Mouse (Mus musculus) MEL (cell line): ENCODE measurements around the gene Gm20422. TPM values are rescaled to one million over a fixed set of nuclear protein-coding genes. Genes with fewer than 3 reads are reported as not detected.

Experiments used
- DNase-seq: peaks from one replicate; pipeline ENCODE4 v3.0.0; 2011; ENCODE audit warnings: low read depth, low spot score
- H3K27ac ChIP-seq: 2 replicates; pipeline ENCODE4 v1.5.1; 2012; ENCODE audit warnings: low read depth, mild to moderate bottlenecking, control low read depth, low read length, moderate library complexity; ENCODE audit not compliant: control insufficient read depth
- H3K27me3 ChIP-seq, 2 experiments: fragments of 150-350 bp in 1 of 2; sonication (generic) in 1 of 2; 2 replicates each; pipeline ENCODE4 v1.6.1; 2012; ENCODE audit warnings: low read length in 2 of 2, mild to moderate bottlenecking in 2 of 2, improper control_type of control experiment in 1 of 2, moderate library complexity in 1 of 2; ENCODE audit not compliant: insufficient read depth in 2 of 2, control insufficient read depth in 1 of 2
- H3K36me3 ChIP-seq, 2 experiments: 2 replicates each; pipeline ENCODE4 v1.6.1; 2012 to 2014; ENCODE audit warnings: low read length in 2 of 2, improper control_type of control experiment in 1 of 2, inconsistent platforms in 1 of 2, mild to moderate bottlenecking in 1 of 2; ENCODE audit not compliant: insufficient read depth in 2 of 2, control insufficient read depth in 1 of 2
- H3K4me1 ChIP-seq, 2 experiments: fragments of 150-350 bp in 1 of 2; sonication (generic) in 1 of 2; 2 replicates each; pipeline ENCODE4 v1.6.1; 2012; ENCODE audit warnings: low read length in 2 of 2, improper control_type of control experiment in 1 of 2, mild to moderate bottlenecking in 1 of 2; ENCODE audit not compliant: insufficient read depth in 2 of 2, control insufficient read depth in 1 of 2
- H3K4me3 ChIP-seq, 2 experiments: fragments of 150-350 bp in 1 of 2; sonication (generic) in 1 of 2; 2 replicates each; pipeline ENCODE4 v1.5.1; 2012; ENCODE audit warnings: low read depth in 2 of 2, low read length in 2 of 2, mild to moderate bottlenecking in 2 of 2, moderate library complexity in 2 of 2, control low read depth in 1 of 2, improper control_type of control experiment in 1 of 2; ENCODE audit not compliant: control insufficient read depth in 1 of 2, insufficient read depth in 1 of 2
- H3K79me2 ChIP-seq: 2 replicates; pipeline ENCODE4 v1.6.1; 2012; ENCODE audit warnings: mild to moderate bottlenecking, low read length, moderate library complexity; ENCODE audit not compliant: control insufficient read depth, poor library complexity, insufficient read depth
- H3K9ac ChIP-seq: 2 replicates; pipeline ENCODE4 v1.6.1; 2012; ENCODE audit warnings: low read depth, mild to moderate bottlenecking, control low read depth, low read length, moderate library complexity; ENCODE audit not compliant: control insufficient read depth, poor library complexity, severe bottlenecking
- H3K9me3 ChIP-seq: fragments of 150-350 bp; sonication (generic); replicated peaks from 2 replicates; pipeline ENCODE4 v1.6.1; 2012; ENCODE audit warnings: mild to moderate bottlenecking, low read length, improper control_type of control experiment, moderate library complexity; ENCODE audit not compliant: insufficient read depth
- BHLHE40 ChIP-seq: IDR thresholded peaks from 2 replicates; pipeline ENCODE4 v1.6.1; 2012; ENCODE audit warnings: low read depth, mild to moderate bottlenecking, inconsistent platforms, low read length, improper control_type of control experiment, borderline replicate concordance
- CHD1 ChIP-seq: IDR thresholded peaks from 2 replicates; pipeline ENCODE4 v1.6.1; 2012; ENCODE audit warnings: low read depth, mild to moderate bottlenecking, inconsistent platforms, low read length, improper control_type of control experiment
- CHD2 ChIP-seq: IDR thresholded peaks from 2 replicates; pipeline ENCODE4 v1.6.1; 2011; ENCODE audit warnings: low read length, improper control_type of control experiment
- CTCF ChIP-seq, 3 experiments: IDR thresholded peaks in 2 of 3; conservative IDR thresholded peaks in 1 of 3; 2 replicates each; pipeline ENCODE4 v1.5.1; 2011 to 2012; ENCODE audit warnings: low read length in 3 of 3, low read depth in 2 of 3, mild to moderate bottlenecking in 2 of 3, improper control_type of control experiment in 1 of 3, inconsistent platforms in 1 of 3, mixed read lengths in 1 of 3, moderate library complexity in 1 of 3; ENCODE audit not compliant: control insufficient read depth in 1 of 3, insufficient read depth in 1 of 3, poor library complexity in 1 of 3, severe bottlenecking in 1 of 3
- E2F4 ChIP-seq: IDR thresholded peaks from 2 replicates; pipeline ENCODE4 v1.6.1; 2011; ENCODE audit warnings: low read depth, low read length, improper control_type of control experiment, borderline replicate concordance
- ELF1 ChIP-seq: IDR thresholded peaks from 2 replicates; pipeline ENCODE4 v1.6.1; 2014; ENCODE audit warnings: low read depth, mild to moderate bottlenecking, inconsistent platforms, low read length, improper control_type of control experiment, moderate library complexity
- EP300 ChIP-seq, 2 experiments: IDR thresholded peaks; 2 replicates each; pipeline ENCODE4 v1.6.1; 2011; ENCODE audit warnings: improper control_type of control experiment in 2 of 2, low read length in 2 of 2, low read depth in 1 of 2, mild to moderate bottlenecking in 1 of 2
- ETS1 ChIP-seq: IDR thresholded peaks from 2 replicates; pipeline ENCODE4 v1.6.1; 2012; ENCODE audit warnings: low read depth, mild to moderate bottlenecking, inconsistent platforms, low read length, improper control_type of control experiment, moderate library complexity
- GABPA ChIP-seq: IDR thresholded peaks from 2 replicates; pipeline ENCODE4 v1.6.1; 2012; ENCODE audit warnings: low read depth, mild to moderate bottlenecking, inconsistent platforms, low read length, improper control_type of control experiment, moderate library complexity
- HCFC1 ChIP-seq: IDR thresholded peaks from 2 replicates; pipeline ENCODE4 v1.6.1; 2012; ENCODE audit warnings: low read depth, mild to moderate bottlenecking, inconsistent platforms, low read length, improper control_type of control experiment, moderate library complexity
- JUND ChIP-seq: IDR thresholded peaks from 2 replicates; pipeline ENCODE4 v1.6.1; 2011; ENCODE audit warnings: low read depth, mild to moderate bottlenecking, improper control_type of control experiment, low read length
- KAT2A ChIP-seq: conservative IDR thresholded peaks from 2 replicates; pipeline ENCODE4 v1.6.1; 2012; ENCODE audit warnings: low read depth, low read length, improper control_type of control experiment, inconsistent platforms
- MAFK ChIP-seq: IDR thresholded peaks from 2 replicates; pipeline ENCODE4 v1.6.1; 2011; ENCODE audit warnings: low read depth, mild to moderate bottlenecking, low read length, improper control_type of control experiment, borderline replicate concordance
- MAX ChIP-seq: IDR thresholded peaks from 2 replicates; pipeline ENCODE4 v1.6.1; 2011; ENCODE audit warnings: low read length, improper control_type of control experiment
- MAZ ChIP-seq: IDR thresholded peaks from 2 replicates; pipeline ENCODE4 v1.6.1; 2012; ENCODE audit warnings: low read depth, mild to moderate bottlenecking, inconsistent platforms, low read length, improper control_type of control experiment
- MEF2A ChIP-seq: IDR thresholded peaks from 2 replicates; pipeline ENCODE4 v1.6.1; 2014; ENCODE audit warnings: low read depth, mild to moderate bottlenecking, inconsistent platforms, low read length, improper control_type of control experiment; ENCODE audit not compliant: poor library complexity, insufficient replicate concordance, severe bottlenecking; ENCODE audit errors: extremely low read depth
- MXI1 ChIP-seq: IDR thresholded peaks from 2 replicates; pipeline ENCODE4 v1.6.1; 2011; ENCODE audit warnings: mild to moderate bottlenecking, low read depth, low read length, improper control_type of control experiment
- MYC ChIP-seq: IDR thresholded peaks from 2 replicates; pipeline ENCODE4 v1.6.1; 2011; ENCODE audit warnings: low read depth, mild to moderate bottlenecking, low read length, improper control_type of control experiment, moderate library complexity
- NELFE ChIP-seq: IDR thresholded peaks from 2 replicates; pipeline ENCODE4 v1.6.1; 2011; ENCODE audit warnings: low read depth, low read length, improper control_type of control experiment
- NRF1 ChIP-seq: IDR thresholded peaks from 2 replicates; pipeline ENCODE4 v1.6.1; 2014; ENCODE audit warnings: low read depth, mild to moderate bottlenecking, inconsistent platforms, low read length, improper control_type of control experiment, moderate library complexity; ENCODE audit not compliant: poor library complexity, insufficient read depth, severe bottlenecking
- POLR2A ChIP-seq, 2 experiments: IDR thresholded peaks; 2 replicates each; pipeline ENCODE4 v1.6.1; 2011 to 2012; ENCODE audit warnings: low read length in 2 of 2, mild to moderate bottlenecking in 2 of 2, control low read depth in 1 of 2, improper control_type of control experiment in 1 of 2, low read depth in 1 of 2, moderate library complexity in 1 of 2; ENCODE audit not compliant: control insufficient read depth in 1 of 2, insufficient read depth in 1 of 2, poor library complexity in 1 of 2
- POLR2AphosphoS2 ChIP-seq: IDR thresholded peaks from 2 replicates; pipeline ENCODE4 v1.6.1; 2011; ENCODE audit warnings: low read length, improper control_type of control experiment
- POLR2AphosphoS5 ChIP-seq: IDR thresholded peaks from 2 replicates; pipeline ENCODE4 v1.6.1; 2012; ENCODE audit warnings: low read depth, borderline replicate concordance, mild to moderate bottlenecking, inconsistent platforms, low read length, moderate library complexity, mixed read lengths
- RAD21 ChIP-seq: IDR thresholded peaks from 2 replicates; pipeline ENCODE4 v1.6.1; 2011; ENCODE audit warnings: mild to moderate bottlenecking, low read depth, low read length, improper control_type of control experiment
- RCOR1 ChIP-seq: IDR thresholded peaks from 2 replicates; pipeline ENCODE4 v1.6.1; 2012; ENCODE audit warnings: low read depth, mild to moderate bottlenecking, inconsistent platforms, low read length, improper control_type of control experiment
- SIN3A ChIP-seq: IDR thresholded peaks from 2 replicates; pipeline ENCODE4 v1.6.1; 2012; ENCODE audit warnings: low read length, improper control_type of control experiment, inconsistent platforms
- SMC3 ChIP-seq: IDR thresholded peaks from 2 replicates; pipeline ENCODE4 v1.6.1; 2011; ENCODE audit warnings: low read depth, low read length, improper control_type of control experiment
- TAL1 ChIP-seq: IDR thresholded peaks from 2 replicates; pipeline ENCODE4 v1.6.1; 2012; ENCODE audit warnings: mild to moderate bottlenecking, inconsistent platforms, low read length, moderate library complexity, mixed read lengths
- TBP ChIP-seq: IDR thresholded peaks from 2 replicates; pipeline ENCODE4 v1.8.0; 2011; ENCODE audit warnings: low read depth, low read length, improper control_type of control experiment
- TCF12 ChIP-seq: IDR thresholded peaks from 2 replicates; pipeline ENCODE4 v1.6.1; 2014; ENCODE audit warnings: low read depth, mild to moderate bottlenecking, inconsistent platforms, low read length, improper control_type of control experiment, moderate library complexity
- UBTF ChIP-seq: IDR thresholded peaks from 2 replicates; pipeline ENCODE4 v1.6.1; 2012; ENCODE audit warnings: low read depth, mild to moderate bottlenecking, inconsistent platforms, low read length, improper control_type of control experiment, moderate library complexity, borderline replicate concordance; ENCODE audit not compliant: insufficient read depth
- USF1 ChIP-seq: IDR thresholded peaks from 2 replicates; pipeline ENCODE4 v1.6.1; 2014; ENCODE audit warnings: low read depth, mild to moderate bottlenecking, inconsistent platforms, low read length, improper control_type of control experiment, moderate library complexity
- USF2 ChIP-seq, 2 experiments: IDR thresholded peaks; 2 replicates each; pipeline ENCODE4 v1.6.1; 2011 to 2012; ENCODE audit warnings: improper control_type of control experiment in 2 of 2, low read length in 2 of 2, borderline replicate concordance in 1 of 2, inconsistent platforms in 1 of 2, low read depth in 1 of 2, mild to moderate bottlenecking in 1 of 2; ENCODE audit not compliant: insufficient read depth in 1 of 2
- ZC3H11A ChIP-seq: IDR thresholded peaks from 2 replicates; pipeline ENCODE4 v1.6.1; 2012; ENCODE audit warnings: low read depth, mild to moderate bottlenecking, inconsistent platforms, low read length, improper control_type of control experiment
- ZKSCAN1 ChIP-seq: IDR thresholded peaks from 2 replicates; pipeline ENCODE4 v1.6.1; 2012; ENCODE audit warnings: low read depth, mild to moderate bottlenecking, inconsistent platforms, low read length, improper control_type of control experiment, moderate library complexity
- ZMIZ1 ChIP-seq: IDR thresholded peaks from 2 replicates; pipeline ENCODE4 v1.6.1; 2012; ENCODE audit warnings: low read depth, mild to moderate bottlenecking, inconsistent platforms, low read length, improper control_type of control experiment, moderate library complexity
- polyA plus RNA-seq, 2 experiments: library from polyadenylated mRNA; stranded (reverse) in 1 of 2; unstranded in 1 of 2; fragments of >175 nt in 1 of 2; fragments of >200 nt in 1 of 2; gene quantifications; 2 replicates each; pipeline versions ENCODE4 v1.2.1 to v1.2.4; 2012; ENCODE audit warnings: low replicate concordance in 2 of 2, low read depth in 1 of 2; ENCODE audit not compliant: insufficient read length in 2 of 2, insufficient read depth in 1 of 2, missing spikeins in 1 of 2
- total RNA-seq: library from RNA; depleted of rRNA; stranded (reverse); fragments of 300-350 nt; gene quantifications from 2 replicates; pipeline ENCODE4 v1.2.3, GENCODE M21; 2012

Gene Gm20422
- total and polyA plus RNA-seq, 3 experiments, result not detected

GRCm38 (mm10) chr8:69791415-69792068 lies 16.9 kb upstream of the Gm20422 start:
- Histone ChIP-seq H3K36me3 (peaks cover 0 to 14% of the 10 kb centered on the region in 2 experiments), H3K9ac (peak overlapping the region; percentile 93)
- TF ChIP-seq MAFK, result no peak
- TF ChIP-seq TAL1, result no peak
- TF ChIP-seq RCOR1, result no peak
- TF ChIP-seq NRF1, result no peak
- TF ChIP-seq SIN3A, result no peak; the same call in 1 of the 2 replicates
- peak; percentile 57 for TF ChIP-seq MXI1
- TF ChIP-seq POLR2A (IDR thresholded peaks at IDR 0.05; ENCODE audit: control insufficient read depth in 1 of 2, insufficient read depth in 1 of 2, low read depth in 1 of 2, low read length in 2 of 2, poor library complexity in 1 of 2), result no peak
- no peak for TF ChIP-seq E2F4
- TF ChIP-seq NELFE, result no peak
- TF ChIP-seq ELF1, result no peak
- no peak for TF ChIP-seq TBP
- TF ChIP-seq BHLHE40, result no peak
- TF ChIP-seq HCFC1, result no peak
- TF ChIP-seq CTCF (IDR thresholded peaks at IDR 0.05 in 2 of 3, conservative IDR thresholded peaks at IDR 0.05 in 1 of 3; ENCODE audit: control insufficient read depth in 1 of 3, insufficient read depth in 1 of 3, low read depth in 2 of 3, low read length in 3 of 3, poor library complexity in 1 of 3, severe bottlenecking in 1 of 3), result 0 out of 6 replicates have a peak, but pooled peaks of 1 of the 3 experiments have one; percentile 2
- no peak for TF ChIP-seq ZMIZ1
- no peak for TF ChIP-seq MAZ
- TF ChIP-seq EP300 (IDR thresholded peaks at IDR 0.05; ENCODE audit: low read depth in 1 of 2, low read length in 2 of 2), result no peak
- TF ChIP-seq TCF12, result no peak
- TF ChIP-seq ZKSCAN1, result no peak
- no peak for TF ChIP-seq RAD21
- TF ChIP-seq MYC, result 0 out of 2 replicates have a peak, but pooled peaks have one; percentile 14
- no peak for TF ChIP-seq USF1
- TF ChIP-seq POLR2AphosphoS5, result no peak
- TF ChIP-seq CHD1, result peak; percentile 57; the same call in 1 of the 2 replicates
- TF ChIP-seq CHD2, result no peak
- no peak for TF ChIP-seq JUND
- no peak for TF ChIP-seq KAT2A
- TF ChIP-seq ZC3H11A, result no peak
- TF ChIP-seq ETS1, result 0 out of 2 replicates have a peak, but pooled peaks have one; percentile 35
- TF ChIP-seq POLR2AphosphoS2, result no peak
- no peak for TF ChIP-seq USF2 (IDR thresholded peaks at IDR 0.05; ENCODE audit: borderline replicate concordance in 1 of 2, insufficient read depth in 1 of 2, low read depth in 1 of 2, low read length in 2 of 2)
- TF ChIP-seq GABPA, result no peak
- TF ChIP-seq SMC3, result no peak
- TF ChIP-seq MEF2A, result no peak
- no peak for TF ChIP-seq UBTF
- TF ChIP-seq MAX, result 0 out of 2 replicates have a peak, but pooled peaks have one; percentile 2

More at GRCm38 (mm10) chr8:69791415-69792068, 16.9 kb upstream of the Gm20422 start:
- Histone ChIP-seq H3K4me3 (peak overlapping the region; percentile 67 to 73), H3K27ac (peak overlapping the region; percentile 90), H3K79me2 (peaks cover 31% of the 10 kb centered on the region), H3K27me3 (no peaks in the 10 kb centered on the region), H3K4me1 (peaks cover 4 to 15% of the 10 kb centered on the region in 2 experiments), H3K9me3 (no peaks in the 10 kb centered on the region)
- peak; percentile 64 for DNase-seq
